Mouse (Mus musculus) neural tube, embryonic 14.5 days (tissue): ENCODE data around the gene Pcolce2. TPM values are rescaled to one million over a fixed set of nuclear protein-coding genes. Genes with fewer than 3 reads are reported as not detected.

Source experiments
- ATAC-seq: fragments of 200-750 bp; cut with Nextera tagmentation; 2 replicates; pipeline ENCODE4 v1.8.0; 2017; ENCODE audit warnings: low read depth, mild to moderate bottlenecking, moderate TSS enrichment, moderate library complexity
- H3K27ac ChIP-seq: fragments of 300-500 bp; sonication (generic); 2 replicates; pipeline ENCODE4 v1.5.1; 2014; ENCODE audit warnings: low read depth, mild to moderate bottlenecking, control low read depth, low read length, moderate library complexity, mixed read lengths
- H3K27me3 ChIP-seq: fragments of 300-500 bp; sonication (generic); 2 replicates; pipeline ENCODE4 v1.6.1; 2014; ENCODE audit warnings: low read length; ENCODE audit not compliant: control insufficient read depth, insufficient read depth
- H3K36me3 ChIP-seq: fragments of 300-500 bp; sonication (generic); 2 replicates; pipeline ENCODE4 v1.6.1; 2014; ENCODE audit warnings: low read length, mixed read lengths; ENCODE audit not compliant: control insufficient read depth, insufficient read depth
- H3K4me1 ChIP-seq: fragments of 300-500 bp; sonication (generic); 2 replicates; pipeline ENCODE4 v1.6.1; 2014; ENCODE audit warnings: low read length; ENCODE audit not compliant: control insufficient read depth, insufficient read depth
- H3K4me2 ChIP-seq: fragments of 300-500 bp; sonication (generic); 2 replicates; pipeline ENCODE4 v1.6.1; 2014; ENCODE audit warnings: mild to moderate bottlenecking, low read depth, low read length, control low read depth
- H3K4me3 ChIP-seq: fragments of 300-500 bp; sonication (generic); 2 replicates; pipeline ENCODE4 v1.5.1; 2014; ENCODE audit warnings: low read depth, low read length, control low read depth, mixed read lengths
- H3K9ac ChIP-seq: fragments of 300-500 bp; sonication (generic); replicated peaks from 2 replicates; pipeline ENCODE4 v1.6.1; 2014; ENCODE audit warnings: low read depth, mild to moderate bottlenecking, control low read depth, low read length, mixed read lengths
- H3K9me3 ChIP-seq: fragments of 300-500 bp; sonication (generic); 2 replicates; pipeline ENCODE4 v1.6.1; 2016; ENCODE audit warnings: low read length; ENCODE audit not compliant: control insufficient read depth
- WGBS: fragments of 180-500 bp; shearing (Covaris S2); extraction: QIAGEN DNeasy Blood & Tissue Kit; methylation state at CpG from one replicate; pipeline ENCODE4 v1.1.7; 2014; 5-methylcytosine and 5-hydroxymethylcytosine counted together
- polyA plus RNA-seq: library from polyadenylated mRNA; unstranded; fragments of >200 nt; fragmentation: Nextera tagmentation; extraction: Ambion mirVana; gene quantifications from 2 replicates; pipeline ENCODE4 v1.2.1, GENCODE M21; 2014

The Pcolce2 gene
- polyA plus RNA-seq, 1 experiment from 2014 or later, result 1.7 TPM

DNA sequence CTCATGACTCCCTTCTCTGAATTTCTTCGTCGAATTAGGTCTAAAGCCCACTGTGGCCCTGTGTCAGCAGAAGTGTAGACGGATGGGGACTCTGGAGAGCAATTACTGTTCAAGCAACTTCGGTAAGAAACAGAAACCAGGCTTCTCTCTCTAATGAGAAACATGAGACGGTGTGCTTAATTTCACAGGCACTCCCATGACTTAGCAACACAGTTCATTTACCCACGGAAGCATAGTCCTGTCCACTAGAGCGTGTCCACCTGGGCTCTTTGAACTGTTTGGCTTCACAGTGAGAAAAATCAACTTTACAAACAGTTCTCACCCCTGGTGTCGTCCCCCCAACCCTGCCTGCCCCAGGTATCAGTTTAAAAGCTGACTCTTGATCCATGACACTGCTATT is 55.4 kb downstream of the Pcolce2 start:
- H3K4me2 ChIP-seq, result no peak overlapping the region
- no peak for ATAC-seq
- H3K9ac ChIP-seq, result no peak overlapping the region
- H3K4me3 ChIP-seq, result no peak overlapping the region
- H3K27me3 ChIP-seq, result no peaks in the 10 kb centered on the region
- no peaks in the 10 kb centered on the region for H3K9me3 ChIP-seq
- WGBS, result 66% methylated on average over 8 of the region's 8 CpGs
- H3K4me1 ChIP-seq, result no peaks in the 10 kb centered on the region
- H3K27ac ChIP-seq, result no peak overlapping the region
- no peaks in the 10 kb centered on the region for H3K36me3 ChIP-seq

- WGBS, result 86% methylated on average over 11 of the region's 11 CpGs
- H3K4me1 ChIP-seq, result no peaks in the 10 kb centered on the region
- no peaks in the 10 kb centered on the region for H3K36me3 ChIP-seq
- no peaks in the 10 kb centered on the region for H3K27me3 ChIP-seq
- no peak overlapping the region for H3K27ac ChIP-seq
- no peaks in the 10 kb centered on the region for H3K9me3 ChIP-seq
- no peak for ATAC-seq
- no peak overlapping the region for H3K4me3 ChIP-seq
- no peak overlapping the region for H3K4me2 ChIP-seq
- no peak overlapping the region for H3K9ac ChIP-seq
Observed at GRCm38 (mm10) chr9:95693528-95694100, 56.2 kb downstream of the Pcolce2 start.

- no peaks in the 10 kb centered on the region for H3K36me3 ChIP-seq
- no peak overlapping the region for H3K27ac ChIP-seq
- no peaks in the 10 kb centered on the region for H3K9me3 ChIP-seq
- ATAC-seq, result no peak
- 89% methylated on average over 12 of the region's 12 CpGs for WGBS
- no peak overlapping the region for H3K4me2 ChIP-seq
- H3K27me3 ChIP-seq, result no peaks in the 10 kb centered on the region
- H3K4me1 ChIP-seq, result no peaks in the 10 kb centered on the region
- no peak overlapping the region for H3K9ac ChIP-seq
- H3K4me3 ChIP-seq, result no peak overlapping the region
Observed at GRCm38 (mm10) chr9:95694526-95694925, 57.1 kb downstream of the Pcolce2 start.

DNA sequence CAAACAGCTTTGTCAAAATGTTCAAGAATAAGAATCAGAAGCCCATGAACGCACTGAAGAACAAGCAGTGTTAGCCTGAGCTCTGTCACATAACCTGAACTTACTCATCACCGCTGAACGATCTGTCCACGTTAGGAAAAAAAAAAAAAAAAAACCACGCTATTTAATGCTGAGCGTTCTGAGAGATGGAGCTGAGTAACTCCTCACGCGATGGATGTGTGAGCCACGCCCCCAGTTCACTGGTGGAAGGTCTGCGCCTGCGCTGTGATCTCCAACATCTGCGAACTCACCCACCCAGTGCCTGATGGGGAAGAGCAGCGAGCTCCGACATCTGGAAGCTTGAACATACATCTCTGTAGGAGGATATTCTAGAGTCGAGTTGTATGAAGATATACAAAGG is 57.6 kb downstream of the Pcolce2 start:
- no peaks in the 10 kb centered on the region for H3K36me3 ChIP-seq
- ATAC-seq, result no peak
- 89% methylated on average over 15 of the region's 15 CpGs for WGBS

DNA sequence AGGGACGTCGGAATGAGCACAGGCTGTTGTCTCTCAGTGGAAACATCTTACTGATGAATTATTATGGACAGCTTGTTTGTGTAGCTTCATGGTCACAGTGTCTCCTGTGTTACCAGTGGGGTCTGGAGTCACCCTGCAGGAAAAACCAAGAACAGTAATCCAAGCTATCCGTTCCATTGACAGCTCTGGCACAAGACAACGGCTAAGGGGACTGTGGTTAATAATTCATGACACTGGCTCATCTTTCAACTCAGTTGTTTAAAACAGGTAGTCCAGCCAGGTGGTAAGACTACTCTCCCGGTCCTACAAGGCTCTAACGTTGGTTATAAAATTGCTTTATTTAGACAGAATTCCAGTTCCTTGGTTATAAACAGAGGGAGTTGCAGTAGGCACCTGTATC is 59.2 kb downstream of the Pcolce2 start:
- no peaks in the 10 kb centered on the region for H3K4me1 ChIP-seq
- ATAC-seq, result no peak

More for the DNA sequence above, 57.6 kb downstream of the Pcolce2 start:
- Histone ChIP-seq H3K4me2 (no peak overlapping the region), H3K4me3 (no peak overlapping the region), H3K9ac (no peak overlapping the region), H3K4me1 (no peaks in the 10 kb centered on the region), H3K27ac (no peak overlapping the region), H3K9me3 (no peaks in the 10 kb centered on the region), H3K27me3 (no peaks in the 10 kb centered on the region)

DNA sequence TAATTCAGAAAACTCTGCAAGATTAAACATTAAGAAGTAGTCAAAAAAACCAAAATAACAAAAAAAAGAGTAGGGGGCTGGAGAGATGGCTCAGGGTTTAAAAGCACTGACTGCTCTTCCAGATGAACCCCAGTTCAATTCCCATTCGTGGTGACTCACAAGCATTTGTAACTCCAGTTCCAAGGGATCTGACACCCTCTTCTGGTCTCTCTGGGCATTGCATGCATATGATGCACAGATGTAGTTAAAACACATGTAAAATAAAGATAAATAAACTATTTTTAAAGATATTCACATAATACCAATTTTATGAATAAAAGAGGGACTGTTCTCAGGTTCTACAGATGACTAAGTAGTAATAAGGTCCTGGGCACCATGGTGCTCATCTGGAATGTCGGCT is 60.4 kb downstream of the Pcolce2 start:
- WGBS, result 56% methylated on average over 2 of the region's 2 CpGs
- H3K4me1 ChIP-seq, result no peaks in the 10 kb centered on the region
- no peak overlapping the region for H3K27ac ChIP-seq
- no peaks in the 10 kb centered on the region for H3K36me3 ChIP-seq
- no peak for ATAC-seq
- no peak overlapping the region for H3K4me2 ChIP-seq
- H3K4me3 ChIP-seq, result no peak overlapping the region
- H3K27me3 ChIP-seq, result no peaks in the 10 kb centered on the region
- no peaks in the 10 kb centered on the region for H3K9me3 ChIP-seq
- H3K9ac ChIP-seq, result no peak overlapping the region

More for the DNA sequence above, 59.2 kb downstream of the Pcolce2 start:
- H3K4me2 ChIP-seq, result no peak overlapping the region
- no peak overlapping the region for H3K9ac ChIP-seq
- no peaks in the 10 kb centered on the region for H3K9me3 ChIP-seq
- H3K4me3 ChIP-seq, result no peak overlapping the region
- WGBS, result 75% methylated on average over 6 of the region's 6 CpGs
- H3K27me3 ChIP-seq, result no peaks in the 10 kb centered on the region
- H3K36me3 ChIP-seq, result no peaks in the 10 kb centered on the region
- H3K27ac ChIP-seq, result no peak overlapping the region

DNA sequence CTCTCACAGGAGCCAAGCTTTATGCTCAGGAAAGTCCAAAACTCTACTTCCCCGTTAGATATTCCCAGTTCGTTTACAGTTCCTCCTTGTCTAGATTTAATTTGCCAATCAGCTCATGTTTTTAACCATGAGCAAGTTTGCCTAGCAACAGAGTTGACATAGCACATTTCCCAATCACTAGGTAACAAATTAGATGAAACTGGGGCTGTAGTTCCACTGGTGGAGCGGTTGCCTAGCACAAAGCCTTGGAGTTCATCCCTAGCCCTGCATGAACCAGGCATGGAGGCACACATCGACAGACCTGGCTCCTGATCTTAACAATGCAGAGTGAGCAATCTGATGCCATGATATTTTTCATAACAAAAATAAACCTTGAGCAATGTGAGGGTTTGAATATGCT is 61.9 kb downstream of the Pcolce2 start:
- Histone ChIP-seq H3K4me2 (no peak overlapping the region), H3K36me3 (no peaks in the 10 kb centered on the region), H3K27ac (no peak overlapping the region), H3K4me1 (no peaks in the 10 kb centered on the region), H3K4me3 (no peak overlapping the region), H3K9ac (no peak overlapping the region), H3K9me3 (no peaks in the 10 kb centered on the region), H3K27me3 (no peaks in the 10 kb centered on the region)
- no peak for ATAC-seq
- 81% methylated on average over 4 of the region's 4 CpGs for WGBS

- H3K4me1 ChIP-seq, result no peaks in the 10 kb centered on the region
- H3K9ac ChIP-seq, result no peak overlapping the region
- no peak overlapping the region for H3K4me3 ChIP-seq
- H3K27me3 ChIP-seq, result no peaks in the 10 kb centered on the region
- H3K36me3 ChIP-seq, result no peaks in the 10 kb centered on the region
- H3K27ac ChIP-seq, result no peak overlapping the region
- ATAC-seq, result no peak
- no peak overlapping the region for H3K4me2 ChIP-seq
- 86% methylated on average over 3 of the region's 3 CpGs for WGBS
- no peaks in the 10 kb centered on the region for H3K9me3 ChIP-seq
Observed at GRCm38 (mm10) chr9:95704078-95704477, 66.7 kb downstream of the Pcolce2 start.

GRCm38 (mm10) chr9:95705371-95705770 is 68.0 kb downstream of the Pcolce2 start:
- Histone ChIP-seq H3K4me1 (no peaks in the 10 kb centered on the region), H3K4me2 (no peak overlapping the region), H3K27ac (no peak overlapping the region), H3K9me3 (no peaks in the 10 kb centered on the region), H3K27me3 (no peaks in the 10 kb centered on the region), H3K36me3 (no peaks in the 10 kb centered on the region), H3K9ac (no peak overlapping the region), H3K4me3 (no peak overlapping the region)
- ATAC-seq, result no peak
- WGBS, result 91% methylated on average over 5 of the region's 5 CpGs
